Mouse (Mus musculus): Measurements from ENCODE around the gene Gnpat.

GRCm38 (mm10) chr8:124896632-124897385 lies 34.0 kb downstream of the Gnpat start:
- TF ChIP-seq POLR2A (IDR thresholded peaks at IDR 0.05; ENCODE audit: borderline replicate concordance, control insufficient read depth, low read depth, low read length) (peak; percentile 52; the same call in 1 of the 2 replicates), CTCF (IDR thresholded peaks at IDR 0.05; ENCODE audit: control insufficient read depth, insufficient read depth, low read length) (peak; percentile 70)

Data from bone marrow, adult 2 months (tissue).